Mouse (Mus musculus): ENCODE measurements around the gene Nup133.

Gene Nup133

GRCm38 (mm10) chr8:123847546-123847945 is 101.5 kb downstream of the Nup133 start:
- no peak for DNase-seq (ENCODE audit: low spot score in 2 of 2)

Data from frontal cortex, postnatal 25 days (tissue).